Mouse (Mus musculus): ENCODE results near the gene Cops7a. TPM values are rescaled to one million over a fixed set of nuclear protein-coding genes. Genes with fewer than 3 reads are reported as not detected.

The Cops7a gene
- 206 and 213 TPM in 2 replicates for polyA plus RNA-seq (2012; rRNA removed)

DNA sequence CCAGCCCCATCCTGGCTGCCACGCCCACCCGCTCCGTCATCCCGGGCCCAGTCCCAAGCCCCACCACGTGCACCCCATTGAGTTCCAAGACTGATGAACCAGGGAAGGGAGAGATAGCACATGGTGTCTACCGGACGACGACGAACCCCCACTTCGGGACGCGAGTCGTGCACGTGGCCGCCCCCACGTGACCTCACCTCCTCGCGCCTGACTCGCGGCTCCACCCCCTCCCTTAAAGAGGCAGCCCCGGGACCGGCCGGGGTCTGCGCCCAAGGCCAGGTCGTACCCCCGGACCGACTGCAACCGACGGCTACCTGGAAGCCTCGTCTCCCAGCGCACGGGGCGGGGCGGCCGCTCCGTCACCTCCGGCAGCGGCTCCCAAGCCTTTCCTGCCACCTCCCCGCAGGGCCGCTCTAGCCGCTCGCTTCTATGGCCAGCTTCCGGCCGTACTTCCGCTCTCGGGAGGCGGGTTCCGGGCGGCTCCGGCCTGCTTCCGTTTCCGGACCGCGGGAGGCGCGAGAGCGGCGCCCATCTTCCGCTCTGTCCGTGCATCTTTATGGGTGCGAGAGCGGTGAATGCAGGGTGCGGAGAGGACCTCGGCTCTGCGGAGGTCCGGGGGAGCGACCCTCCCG lies at the start of gene Cops7a:
Gene Cops7a, minus strand, starts transcription at position 451 of the 632 bp plus-strand sequence.

DNA sequence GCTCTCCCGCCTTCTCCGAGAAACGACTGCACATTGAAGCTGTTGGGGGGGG lies 43.6 kb upstream of the Cops7a start, which contains the start of gene Zfp384:
Gene Zfp384, plus strand, starts transcription at position 17 of the 52 bp plus-strand sequence.

DNA sequence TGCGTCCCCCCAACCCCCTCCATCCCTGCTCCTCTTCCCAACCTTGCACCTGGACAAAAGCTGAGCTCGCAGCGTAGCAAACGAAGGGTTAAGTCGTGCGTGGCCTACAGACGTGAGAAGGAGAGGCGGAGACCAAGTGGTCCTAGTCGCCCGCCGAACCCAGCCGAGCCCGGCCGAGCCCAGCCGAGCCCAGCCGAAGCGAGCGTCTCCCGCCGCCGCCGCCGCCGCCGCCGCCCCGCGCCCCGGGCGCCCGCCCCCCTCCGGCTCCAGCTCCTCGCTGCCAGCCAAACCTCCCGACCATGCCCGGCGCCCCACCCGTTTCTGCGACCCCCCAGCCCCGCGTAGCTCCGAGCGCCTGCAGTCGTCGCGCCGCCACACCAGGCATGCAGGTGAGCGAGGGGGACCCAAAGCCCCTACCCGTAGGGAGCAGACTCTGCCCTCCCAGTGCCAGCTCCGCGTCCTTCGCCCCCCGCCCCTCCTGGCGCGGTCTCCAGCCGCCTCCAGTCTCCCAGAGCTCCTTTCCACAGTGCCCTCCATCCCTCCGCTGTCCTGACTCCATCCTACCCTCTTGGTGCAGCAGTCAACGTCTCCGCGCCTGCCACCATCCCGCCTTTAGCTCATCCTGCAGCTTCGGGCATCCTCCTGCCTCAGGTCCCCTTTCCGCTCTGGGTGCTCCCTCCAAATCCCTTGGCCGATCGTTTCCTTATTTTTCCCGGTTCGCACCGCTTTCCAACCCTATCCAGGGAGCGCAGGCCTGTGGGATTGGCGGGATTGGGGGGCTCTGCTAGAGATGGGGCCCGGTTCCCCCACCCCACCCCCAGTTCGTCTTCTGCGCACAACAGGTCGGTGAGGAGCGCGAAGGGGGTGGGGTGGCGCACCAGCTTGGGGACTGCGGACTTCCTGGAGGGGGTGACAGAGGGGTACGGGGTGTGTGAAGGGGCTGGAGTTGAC lies 31.5 kb upstream of the Cops7a start, which contains the start of gene Pianp:
Gene Pianp, plus strand, starts transcription at position 144 of the 951 bp plus-strand sequence.

DNA sequence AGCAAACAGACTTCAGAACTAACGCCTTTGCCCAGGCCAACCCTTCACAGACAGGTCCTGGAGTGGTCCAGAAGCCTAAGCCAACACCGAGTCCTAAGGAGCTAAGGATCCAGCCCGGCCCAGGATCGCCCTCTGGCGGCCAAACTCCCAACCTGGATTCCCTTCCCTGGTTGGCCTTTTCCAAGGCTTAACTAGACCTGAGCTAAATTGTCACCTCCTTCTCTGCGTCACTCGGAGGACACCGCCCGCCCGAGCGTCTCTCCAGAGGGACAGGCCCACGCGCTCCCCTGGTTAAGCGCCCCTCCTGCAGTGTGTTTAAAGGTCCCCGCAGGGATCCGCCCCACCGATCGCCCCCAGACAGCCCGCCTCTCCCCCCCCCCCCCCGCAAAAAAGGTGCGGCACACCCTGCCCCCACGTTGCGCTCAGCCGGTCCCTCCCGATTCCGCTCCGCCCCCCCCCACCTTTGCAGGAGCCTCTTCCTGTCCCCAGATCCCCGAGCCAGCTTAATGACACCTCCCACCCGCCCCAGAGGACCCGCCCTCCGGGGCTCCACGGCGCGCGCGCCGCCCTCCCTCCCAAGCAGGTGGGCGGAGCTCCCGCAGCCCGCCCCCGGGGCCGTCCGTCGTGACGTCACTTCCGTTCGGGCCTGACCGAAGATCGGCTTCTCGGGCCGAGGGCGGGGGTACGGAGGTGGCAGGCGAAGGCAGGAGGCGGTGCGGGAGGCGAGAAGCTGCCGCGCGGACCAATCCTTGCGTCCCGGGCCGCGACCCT lies 34.4 kb downstream of the Cops7a start, which contains the start of gene Mlf2:
Gene Mlf2, plus strand, starts transcription at position 633 of the 771 bp plus-strand sequence.

DNA sequence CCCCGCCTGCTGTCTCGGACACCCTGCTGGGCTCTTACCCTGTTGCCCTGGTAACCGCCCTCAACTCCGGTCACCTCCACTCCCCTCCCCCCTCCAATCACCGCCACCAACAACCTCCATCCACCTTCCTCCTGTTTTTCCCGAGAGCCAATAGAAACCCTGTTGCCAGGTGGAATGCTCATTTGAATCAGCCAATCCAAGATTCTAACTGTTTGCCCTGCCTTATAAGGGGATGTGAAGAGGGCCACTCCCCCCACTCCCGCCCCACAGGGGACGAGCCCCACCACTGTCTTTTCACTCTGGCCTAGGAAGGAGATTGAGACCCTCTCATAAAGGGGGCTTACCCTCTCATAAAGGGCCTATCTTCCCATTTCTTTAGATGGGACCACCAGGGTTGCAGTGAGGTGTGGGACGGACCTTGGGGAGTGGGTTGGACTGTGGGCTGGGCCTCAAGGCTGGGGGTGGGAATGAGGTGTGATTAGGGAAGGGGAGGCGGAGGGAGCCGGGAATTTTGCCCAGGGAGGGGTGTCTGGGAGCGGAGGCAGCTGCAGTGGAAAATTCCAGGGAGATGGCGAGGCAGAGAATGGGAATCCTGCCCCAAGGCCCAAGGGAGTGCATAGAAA lies 45.5 kb downstream of the Cops7a start, which contains the start of gene Ptms:
Gene Ptms, minus strand, starts transcription at position 409 of the 623 bp plus-strand sequence.

DNA sequence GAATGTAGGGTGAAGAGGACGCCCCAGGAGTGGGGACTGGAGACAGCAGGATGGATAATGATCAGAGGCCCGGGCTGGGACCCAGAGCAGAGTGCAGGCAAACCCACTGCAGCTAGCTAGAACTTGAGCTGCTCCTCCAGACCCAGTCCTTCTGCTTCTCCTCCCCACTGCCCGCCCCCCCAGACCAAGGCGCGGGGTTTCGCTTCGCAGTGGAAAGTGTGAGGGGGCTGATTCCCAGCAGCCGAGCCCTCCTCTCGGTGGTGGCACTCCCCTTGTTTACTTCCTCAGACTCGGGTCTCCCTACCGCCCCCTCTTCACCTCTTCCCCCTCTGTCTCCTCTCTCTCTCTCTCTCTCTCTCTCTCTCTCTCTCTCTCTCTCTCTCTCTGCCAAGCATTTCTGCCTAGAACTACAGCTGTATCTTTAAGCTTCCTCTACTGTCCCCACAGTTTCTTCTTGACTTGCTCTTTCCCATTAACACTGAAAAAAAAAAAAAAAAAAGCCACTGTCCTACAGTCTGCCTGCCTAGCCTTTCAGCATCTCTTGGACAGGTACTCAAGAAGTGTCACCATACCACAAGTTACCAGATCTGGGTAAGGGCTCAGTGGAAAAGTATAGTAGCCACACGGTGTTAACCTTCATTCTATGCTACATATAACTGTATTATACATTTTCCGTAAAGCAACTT lies 53.7 kb downstream of the Cops7a start, which contains the start of gene Lag3:
Gene Lag3, minus strand, starts transcription at position 173 of the 686 bp plus-strand sequence.

Other genes with a start within 250 kb of the Cops7a start
- gene Ptpn6, start 226.8 kb downstream of the Cops7a start, polyA plus RNA-seq (2012; rRNA removed): 22.8 and 27.5 TPM in 2 replicates
- 180 and 222 TPM in 2 replicates for gene Grcc10, start 224.2 kb downstream of the Cops7a start, polyA plus RNA-seq (2012; rRNA removed)
- gene Gm45234, start 209.5 kb downstream of the Cops7a start, polyA plus RNA-seq (2012; rRNA removed): not detected in 2 replicates
- 52.2 and 59.6 TPM in 2 replicates for gene Atn1, start 209.0 kb downstream of the Cops7a start, polyA plus RNA-seq (2012; rRNA removed)
- gene Eno2, start 195.9 kb downstream of the Cops7a start, polyA plus RNA-seq (2012; rRNA removed): 8.6 and 8.8 TPM in 2 replicates
- 0.40 and 0.79 TPM in 2 replicates for gene Lrrc23, start 185.8 kb downstream of the Cops7a start, polyA plus RNA-seq (2012; rRNA removed)
- gene Spsb2, start 156.9 kb downstream of the Cops7a start, polyA plus RNA-seq (2012; rRNA removed): 39.0 and 41.2 TPM in 2 replicates
- 442 and 514 TPM in 2 replicates for gene Tpi1, start 151.2 kb downstream of the Cops7a start, polyA plus RNA-seq (2012; rRNA removed)
- 66.9 and 70.4 TPM in 2 replicates for gene Usp5, start 136.1 kb downstream of the Cops7a start, polyA plus RNA-seq (2012; rRNA removed)
- gene Cdca3, start 136.0 kb downstream of the Cops7a start, polyA plus RNA-seq (2012; rRNA removed): 38.3 and 47.5 TPM in 2 replicates
- 0.21 and 0.29 TPM in 2 replicates for gene Gnb3, start 125.3 kb downstream of the Cops7a start, polyA plus RNA-seq (2012; rRNA removed)
- gene P3h3, start 107.8 kb downstream of the Cops7a start, polyA plus RNA-seq (2012; rRNA removed): 25.9 and 26.2 TPM in 2 replicates
- 2.3 and 2.7 TPM in 2 replicates for gene Gpr162, start 101.6 kb downstream of the Cops7a start, polyA plus RNA-seq (2012; rRNA removed)
- 2.7 and 3.0 TPM in 2 replicates for gene Cd4, start 77.3 kb downstream of the Cops7a start, polyA plus RNA-seq (2012; rRNA removed)
- 2.7 and 4.0 TPM in 2 replicates for gene Lag3, start 53.8 kb downstream of the Cops7a start, polyA plus RNA-seq (2012; rRNA removed)
- 894 and 1,886 TPM in 2 replicates for gene Ptms, start 45.4 kb downstream of the Cops7a start, polyA plus RNA-seq (2012; rRNA removed)
- 357 and 413 TPM in 2 replicates for gene Mlf2, start 34.2 kb downstream of the Cops7a start, polyA plus RNA-seq (2012; rRNA removed)
- 8.4 and 8.6 TPM in 2 replicates for gene Pianp, start 31.2 kb upstream of the Cops7a start, polyA plus RNA-seq (2012; rRNA removed)
- 59.4 and 64.6 TPM in 2 replicates for gene Zfp384, start 43.6 kb upstream of the Cops7a start, polyA plus RNA-seq (2012; rRNA removed)
- gene Ing4, start 74.2 kb upstream of the Cops7a start, polyA plus RNA-seq (2012; rRNA removed): 37.5 and 37.7 TPM in 2 replicates
- gene Acrbp, start 84.2 kb upstream of the Cops7a start, polyA plus RNA-seq (2012; rRNA removed): 17.7 and 24.1 TPM in 2 replicates
- 71.9 and 87.7 TPM in 2 replicates for gene Lpar5, start 102.4 kb upstream of the Cops7a start, polyA plus RNA-seq (2012; rRNA removed)
- 88.5 and 103 TPM in 2 replicates for gene Chd4, start 130.4 kb upstream of the Cops7a start, polyA plus RNA-seq (2012; rRNA removed)
- 10.6 and 15.0 TPM in 2 replicates for gene Nop2, start 166.4 kb upstream of the Cops7a start, polyA plus RNA-seq (2012; rRNA removed)
- gene Iffo1, start 179.7 kb upstream of the Cops7a start, polyA plus RNA-seq (2012; rRNA removed): 13.1 and 18.1 TPM in 2 replicates
- 3,801 and 3,939 TPM in 2 replicates for gene Gapdh, start 200.9 kb upstream of the Cops7a start, polyA plus RNA-seq (2012; rRNA removed)
- 55.4 and 66.7 TPM in 2 replicates for gene Ncapd2, start 226.2 kb upstream of the Cops7a start, polyA plus RNA-seq (2012; rRNA removed)
- gene Mrpl51, start 226.3 kb upstream of the Cops7a start, polyA plus RNA-seq (2012; rRNA removed): 61.8 and 98.5 TPM in 2 replicates

Data from colon, adult 2 months (tissue).